Mouse (Mus musculus) small intestine, adult 2 months (tissue): ENCODE data around the gene Agap1.
A peak's percentile ranks its signal among the peaks of the same experiment; 100 is the strongest.

Experiments
- CTCF ChIP-seq: fragments of 200-500 bp; IDR thresholded peaks from 2 replicates; pipeline ENCODE4 v1.5.1; 2012; ENCODE audit warnings: low read depth, mild to moderate bottlenecking, control low read depth, inconsistent platforms, low read length, moderate library complexity, mixed read lengths; ENCODE audit not compliant: insufficient replicate concordance, insufficient read length; ENCODE audit errors: extremely low read depth
- POLR2A ChIP-seq: fragments of 200-500 bp; IDR thresholded peaks from 2 replicates; pipeline ENCODE4 v1.6.1; 2012; ENCODE audit warnings: low read depth, mild to moderate bottlenecking, control low read depth, inconsistent platforms, low read length, moderate library complexity

DNA sequence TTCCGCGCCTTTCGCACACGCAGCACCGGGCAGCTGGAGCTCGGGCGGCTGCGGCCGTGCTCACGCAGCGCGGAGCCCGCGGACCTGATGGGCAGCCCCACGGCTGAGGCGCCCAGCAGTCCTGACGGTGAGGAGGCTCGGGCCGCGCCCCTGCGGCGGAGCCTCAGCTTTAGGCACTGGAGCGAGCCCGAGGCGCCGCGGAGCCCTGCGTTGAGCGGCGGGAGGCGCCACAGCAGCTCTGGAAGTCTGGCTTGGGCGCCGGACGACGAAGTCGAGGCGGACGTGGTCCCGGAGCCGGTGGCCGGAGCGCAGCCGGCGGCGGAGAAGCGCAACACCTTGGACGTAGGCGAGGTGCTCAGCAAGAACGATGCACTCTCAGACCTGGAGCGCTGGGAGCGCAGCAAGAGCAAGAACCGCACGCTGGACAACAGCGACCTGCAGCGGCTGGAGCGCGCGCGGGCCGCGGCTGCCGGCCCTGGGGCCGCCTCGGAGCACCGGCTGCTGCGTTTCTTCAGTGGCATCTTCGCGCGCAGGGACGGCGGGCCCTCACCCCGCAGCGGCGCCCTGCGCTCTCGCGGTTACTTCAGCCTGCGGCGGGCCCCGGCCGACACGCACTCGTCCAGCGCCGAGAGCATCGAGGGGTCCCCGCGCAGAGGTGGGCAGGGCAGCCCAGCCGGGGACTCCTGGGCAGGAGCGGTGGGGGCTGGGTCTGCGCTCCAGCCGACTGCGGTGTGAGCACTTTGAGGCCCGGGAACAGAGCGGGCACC is 126.6 kb downstream of the Agap1 start:
- no peak for TF ChIP-seq POLR2A
- TF ChIP-seq CTCF = peak; percentile 34; the same call in 1 of the 2 replicates
